Mouse (Mus musculus) cerebellum, postnatal 25 days (tissue): ENCODE measurements around the gene Gm4141.
"Not testable (repeated sequence)": the region's sequence is repeated elsewhere in the genome, so short reads cannot be mapped to it uniquely, and the experiment has no call there.

Experiments used
- DNase-seq, 2 experiments: peaks; one replicate each; pipeline ENCODE4 v3.0.0; 2021; ENCODE audit warnings: mixed read lengths in 2 of 2

Gm4141 gene

GRCm38 (mm10) chr7:20576141-20576540 lies at the start of gene Gm4141:
Gene Gm4141, minus strand, starts transcription at chr7:20576241.
- DNase-seq = not testable (repeated sequence)

GRCm38 (mm10) chr7:20598921-20599320 lies 22.9 kb upstream of the Gm4141 start, which contains the start of gene Gm4513:
Gene Gm4513, minus strand, starts transcription at chr7:20599021.
- not testable (repeated sequence) for DNase-seq

DNA sequence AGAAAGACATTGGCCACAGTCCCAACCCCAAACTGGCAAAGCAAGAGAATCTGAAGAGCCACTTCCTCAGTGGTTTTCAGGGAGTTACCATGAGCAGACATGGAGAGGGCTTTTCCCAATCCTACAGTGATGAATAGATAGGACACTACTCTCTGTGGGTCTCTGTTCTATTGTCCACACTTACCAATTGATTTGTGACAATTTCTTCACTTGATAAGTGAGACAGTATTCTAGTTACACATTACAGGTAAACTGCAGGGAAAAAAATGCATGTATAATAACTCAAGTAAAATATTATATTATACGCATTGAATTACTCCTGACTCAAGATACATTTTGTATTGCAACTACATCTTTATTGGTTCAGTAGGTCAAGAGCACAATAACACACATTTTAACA lies 30.4 kb downstream of the Gm4141 start, which contains the start of gene Gm5726:
Gene Gm5726, minus strand, starts transcription at position 101 of the 400 bp plus-strand sequence.
- not testable (repeated sequence) for DNase-seq

- DNase-seq = not testable (repeated sequence)
Measured at GRCm38 (mm10) chr7:20533537-20533936, 42.5 kb downstream of the Gm4141 start, which contains the start of gene Vmn1r104. Gene Vmn1r104, plus strand, starts transcription at chr7:20533837.
